Mouse (Mus musculus): ENCODE measurements at regions not wholly inside any gene's neighbourhood (a gene's known extent, or its start where the extent isn't known, plus 50 kb on each side); places are given as distances from the start of the nearest gene placed in this dataset.

DNA sequence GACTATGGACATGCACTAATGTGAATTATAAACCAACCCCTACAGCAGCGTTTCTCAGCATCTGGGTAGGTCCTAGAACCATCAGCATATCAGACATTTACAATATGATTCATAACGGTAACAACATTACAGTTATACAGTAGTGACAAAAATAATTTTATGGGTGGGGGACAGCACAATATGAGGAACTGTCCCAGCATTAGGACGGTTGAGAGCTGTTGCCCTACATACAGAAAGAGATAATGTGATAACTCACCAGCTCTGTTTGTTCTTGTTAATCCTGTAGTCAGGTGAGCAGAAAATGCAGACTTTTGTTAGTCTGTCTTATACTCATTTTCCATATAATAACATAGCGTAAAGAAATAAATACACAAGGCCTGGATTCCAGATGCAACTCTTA, 319.1 kb downstream of the Elavl2 start:
- no peaks in the 10 kb centered on the region for H3K27me3 ChIP-seq (ENCODE audit: control insufficient read depth, insufficient read depth, low read depth, low read length)
- no peaks in the 10 kb centered on the region for H3K4me1 ChIP-seq (ENCODE audit: control insufficient read depth, low read depth, low read length)
- H3K4me2 ChIP-seq (ENCODE audit: low read depth, low read length): no peak overlapping the region
- H3K4me3 ChIP-seq (ENCODE audit: low read depth, low read length): no peak overlapping the region
- ATAC-seq (ENCODE audit: low read depth): no peak
- no peaks in the 10 kb centered on the region for H3K9me3 ChIP-seq (replicated peaks; ENCODE audit: control insufficient read depth, low read length)
- 55% methylated on average over 4 of the region's 4 CpGs for whole genome bisulfite sequencing (ENCODE audit: insufficient replicate concordance)
- H3K27ac ChIP-seq (ENCODE audit: low read length): no peak overlapping the region
- H3K36me3 ChIP-seq (ENCODE audit: control insufficient read depth, insufficient read depth): no peaks in the 10 kb centered on the region
- H3K9ac ChIP-seq (ENCODE audit: low read depth, low read length): no peak overlapping the region

DNA sequence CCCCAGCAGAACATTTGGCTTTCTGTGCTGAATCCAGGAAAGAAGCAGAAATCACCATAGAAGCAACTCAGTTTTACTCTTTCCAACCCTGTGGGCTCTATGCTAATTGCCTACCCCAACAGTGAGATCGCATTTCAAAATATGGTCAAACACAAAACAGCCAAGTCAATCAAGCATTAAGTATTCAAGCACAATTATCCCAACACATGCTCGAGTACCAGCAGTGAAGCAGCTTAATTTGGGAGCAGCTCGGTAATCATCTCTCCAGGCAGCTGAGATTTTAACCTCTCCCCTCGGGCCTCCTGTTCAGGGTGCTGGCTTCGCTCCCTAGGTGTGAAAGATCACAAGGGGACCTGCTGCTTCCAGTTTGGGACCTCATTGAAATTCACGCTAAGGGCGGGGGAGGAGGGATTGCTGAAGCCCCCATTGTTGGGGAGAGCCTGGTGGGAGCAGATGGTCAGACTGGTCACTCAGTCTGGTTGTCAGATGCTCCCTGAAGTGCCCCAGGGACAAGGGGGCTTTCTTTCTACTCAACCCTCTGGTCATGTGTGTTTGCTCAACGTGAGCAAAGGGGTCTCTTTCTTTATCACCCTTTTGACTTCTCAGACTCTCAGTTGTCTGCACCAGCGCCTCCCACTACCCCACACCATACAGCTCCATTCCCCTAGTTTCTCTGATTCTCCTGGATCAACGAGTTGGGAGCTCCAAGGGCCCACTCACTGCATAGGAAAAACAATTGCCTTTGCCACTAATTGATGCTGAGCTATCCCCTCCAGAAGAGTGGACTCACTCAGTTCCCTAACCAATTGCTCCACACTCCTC, 319.8 kb downstream of the Elavl2 start:
- H3K36me3 ChIP-seq (ENCODE audit: control insufficient read depth, insufficient read depth): no peaks in the 10 kb centered on the region
- H3K9ac ChIP-seq (ENCODE audit: low read depth, low read length): no peak overlapping the region
- no peaks in the 10 kb centered on the region for H3K9me3 ChIP-seq (replicated peaks; ENCODE audit: control insufficient read depth, low read length)
- no peaks in the 10 kb centered on the region for H3K27me3 ChIP-seq (ENCODE audit: control insufficient read depth, insufficient read depth, low read depth, low read length)
- no peaks in the 10 kb centered on the region for H3K4me1 ChIP-seq (ENCODE audit: control insufficient read depth, low read depth, low read length)
- no peak for ATAC-seq (ENCODE audit: low read depth)
- H3K4me3 ChIP-seq (ENCODE audit: low read depth, low read length): no peak overlapping the region
- WGBS (ENCODE audit: insufficient replicate concordance): 32% methylated on average over 10 of the region's 10 CpGs
- H3K27ac ChIP-seq (ENCODE audit: low read length): no peak overlapping the region
- H3K4me2 ChIP-seq (ENCODE audit: low read depth, low read length): no peak overlapping the region

DNA sequence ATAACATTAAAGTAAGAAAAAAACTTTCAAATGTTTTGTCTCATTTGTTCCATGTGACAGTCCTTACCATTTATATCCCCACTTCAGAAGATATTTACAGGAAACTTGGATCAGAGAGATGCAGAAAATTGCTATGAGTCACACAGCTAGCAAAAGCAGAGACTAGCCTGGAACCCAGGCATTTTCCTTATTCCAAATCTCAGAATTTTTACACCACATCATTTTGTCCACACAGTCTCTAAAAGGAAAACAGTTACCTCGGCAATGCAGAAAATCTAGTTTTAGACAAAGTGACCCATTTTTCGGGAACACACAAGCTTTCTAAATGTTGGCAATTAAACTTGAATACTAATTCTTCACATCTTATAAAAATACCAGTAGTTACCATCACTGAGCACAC, 329.3 kb downstream of the Elavl2 start:
- no peak overlapping the region for H3K9ac ChIP-seq (ENCODE audit: low read depth, low read length)
- H3K9me3 ChIP-seq (replicated peaks; ENCODE audit: control insufficient read depth, low read length): no peaks in the 10 kb centered on the region
- 58% methylated on average over 2 of the region's 2 CpGs for whole genome bisulfite sequencing (ENCODE audit: insufficient replicate concordance)
- no peaks in the 10 kb centered on the region for H3K4me1 ChIP-seq (ENCODE audit: control insufficient read depth, low read depth, low read length)
- H3K4me2 ChIP-seq (ENCODE audit: low read depth, low read length): no peak overlapping the region
- no peaks in the 10 kb centered on the region for H3K36me3 ChIP-seq (ENCODE audit: control insufficient read depth, insufficient read depth)
- H3K27me3 ChIP-seq (ENCODE audit: control insufficient read depth, insufficient read depth, low read depth, low read length): no peaks in the 10 kb centered on the region
- H3K27ac ChIP-seq (ENCODE audit: low read length): no peak overlapping the region
- ATAC-seq (ENCODE audit: low read depth): no peak
- no peak overlapping the region for H3K4me3 ChIP-seq (ENCODE audit: low read depth, low read length)

DNA sequence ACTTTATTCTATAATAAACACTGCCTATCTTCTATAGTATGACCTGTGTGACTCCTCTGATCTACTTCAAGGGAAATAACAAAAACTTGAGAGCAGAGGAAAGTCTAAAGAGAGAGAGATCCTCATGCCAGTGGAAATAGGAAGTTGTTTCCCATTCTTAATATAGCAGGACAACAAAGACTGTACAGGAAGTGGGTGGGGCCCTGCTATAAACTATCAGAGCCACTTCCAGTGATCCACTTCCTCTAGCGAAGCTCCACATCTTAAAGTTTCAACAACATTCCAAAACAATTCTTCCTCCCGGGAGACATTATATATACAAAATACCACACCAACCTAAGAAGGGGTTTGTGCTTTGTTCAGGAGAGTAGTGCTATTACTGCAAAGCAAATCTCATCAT, 339.7 kb downstream of the Elavl2 start:
- ATAC-seq (ENCODE audit: low read depth): no peak
- Histone ChIP-seq H3K9me3 (replicated peaks; ENCODE audit: control insufficient read depth, low read length) (no peaks in the 10 kb centered on the region), H3K4me2 (ENCODE audit: low read depth, low read length) (no peak overlapping the region)

DNA sequence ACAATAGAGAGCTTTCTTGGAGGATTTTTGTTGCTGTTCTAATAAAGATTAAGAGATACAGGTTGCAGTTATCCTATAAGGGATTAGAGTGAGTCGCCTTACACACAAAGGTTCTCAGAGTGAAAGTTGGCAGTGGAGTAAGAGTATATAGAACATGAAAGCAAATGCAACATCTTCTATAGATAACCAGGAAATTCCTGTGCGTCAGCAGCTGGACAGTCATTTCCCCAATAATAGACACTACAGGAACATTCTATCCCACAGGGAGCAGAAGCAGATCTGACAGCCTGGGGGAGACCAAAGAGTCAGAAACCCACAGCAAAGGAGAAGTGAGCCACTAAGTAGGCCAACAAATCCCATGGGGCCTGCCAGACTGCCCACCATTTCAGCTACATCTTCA, 348.7 kb downstream of the Elavl2 start:
- WGBS (ENCODE audit: insufficient replicate concordance): 56% methylated on average over 2 of the region's 2 CpGs

More for the DNA sequence above, 339.7 kb downstream of the Elavl2 start:
- Histone ChIP-seq H3K27me3 (ENCODE audit: control insufficient read depth, insufficient read depth, low read depth, low read length) (no peaks in the 10 kb centered on the region), H3K27ac (ENCODE audit: low read length) (no peak overlapping the region), H3K4me1 (ENCODE audit: control insufficient read depth, low read depth, low read length) (no peaks in the 10 kb centered on the region), H3K36me3 (ENCODE audit: control insufficient read depth, insufficient read depth) (no peaks in the 10 kb centered on the region), H3K4me3 (ENCODE audit: low read depth, low read length) (no peak overlapping the region), H3K9ac (ENCODE audit: low read depth, low read length) (no peak overlapping the region)
- 28% methylated on average over 2 of the region's 2 CpGs for WGBS (ENCODE audit: insufficient replicate concordance)

DNA sequence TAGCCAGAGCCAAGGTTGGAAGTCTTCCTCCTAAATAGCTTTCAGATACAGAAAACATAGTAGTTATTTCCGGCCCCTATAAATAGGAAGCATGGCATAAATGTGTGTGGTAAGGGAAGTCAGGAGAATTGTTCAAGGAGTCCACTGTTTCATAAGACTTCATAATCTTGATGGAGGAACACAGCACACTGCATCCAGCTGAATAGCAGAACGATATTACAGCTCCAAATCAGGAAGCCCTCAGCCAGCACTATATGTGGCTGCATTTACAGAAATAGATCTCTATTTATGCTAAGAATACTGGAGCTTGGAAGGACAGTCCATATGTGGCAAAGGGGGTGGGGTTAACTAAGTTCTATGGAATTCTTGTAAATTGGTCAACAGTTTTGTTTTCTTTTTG, 371.1 kb downstream of the Elavl2 start:
- no peak for ATAC-seq (ENCODE audit: low read depth)
- WGBS (ENCODE audit: insufficient replicate concordance): 56% methylated on average over 2 of the region's 2 CpGs
- Histone ChIP-seq H3K9me3 (replicated peaks; ENCODE audit: control insufficient read depth, low read length) (no peaks in the 10 kb centered on the region), H3K4me3 (ENCODE audit: low read depth, low read length) (no peak overlapping the region), H3K27me3 (ENCODE audit: control insufficient read depth, insufficient read depth, low read depth, low read length) (no peaks in the 10 kb centered on the region), H3K36me3 (ENCODE audit: control insufficient read depth, insufficient read depth) (no peaks in the 10 kb centered on the region), H3K27ac (ENCODE audit: low read length) (no peak overlapping the region), H3K9ac (ENCODE audit: low read depth, low read length) (no peak overlapping the region), H3K4me1 (ENCODE audit: control insufficient read depth, low read depth, low read length) (no peaks in the 10 kb centered on the region), H3K4me2 (ENCODE audit: low read depth, low read length) (no peak overlapping the region)

More for the DNA sequence above, 348.7 kb downstream of the Elavl2 start:
- no peaks in the 10 kb centered on the region for H3K9me3 ChIP-seq (replicated peaks; ENCODE audit: control insufficient read depth, low read length)
- no peak overlapping the region for H3K9ac ChIP-seq (ENCODE audit: low read depth, low read length)
- no peak overlapping the region for H3K27ac ChIP-seq (ENCODE audit: low read length)
- H3K4me1 ChIP-seq (ENCODE audit: control insufficient read depth, low read depth, low read length): no peaks in the 10 kb centered on the region
- no peak overlapping the region for H3K4me3 ChIP-seq (ENCODE audit: low read depth, low read length)
- H3K27me3 ChIP-seq (ENCODE audit: control insufficient read depth, insufficient read depth, low read depth, low read length): no peaks in the 10 kb centered on the region
- no peaks in the 10 kb centered on the region for H3K36me3 ChIP-seq (ENCODE audit: control insufficient read depth, insufficient read depth)
- H3K4me2 ChIP-seq (ENCODE audit: low read depth, low read length): no peak overlapping the region
- ATAC-seq (ENCODE audit: low read depth): no peak

DNA sequence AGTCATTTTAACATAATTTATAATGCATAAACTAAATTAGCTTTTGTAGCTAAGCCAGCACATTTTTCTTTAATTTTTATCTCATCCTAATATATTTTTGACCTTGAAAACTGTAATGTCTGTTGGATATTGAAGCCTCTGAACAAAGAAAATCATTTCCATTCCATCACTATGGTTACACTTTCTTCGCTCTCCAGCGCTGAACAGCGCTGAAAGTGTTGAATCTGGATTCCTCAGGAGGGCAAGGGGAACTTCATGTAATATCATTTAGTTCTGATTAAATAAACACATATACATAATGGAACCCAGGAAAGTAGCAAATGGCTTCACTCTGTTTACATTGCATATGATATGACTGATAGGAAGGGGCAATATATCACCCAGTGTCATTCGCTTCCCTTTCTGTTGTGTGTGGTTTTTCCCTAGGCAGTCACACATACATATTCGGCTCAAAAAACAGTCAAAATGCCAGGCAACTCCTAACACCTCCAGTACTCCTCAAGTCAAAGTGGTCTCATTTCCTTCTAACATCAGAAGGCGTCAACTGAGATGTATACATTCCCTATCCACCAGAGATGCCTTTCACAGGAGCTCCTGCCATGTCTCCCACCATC, 372.5 kb downstream of the Elavl2 start:
- ATAC-seq (ENCODE audit: low read depth): no peak
- Histone ChIP-seq H3K4me3 (ENCODE audit: low read depth, low read length) (no peak overlapping the region), H3K4me1 (ENCODE audit: control insufficient read depth, low read depth, low read length) (no peaks in the 10 kb centered on the region), H3K4me2 (ENCODE audit: low read depth, low read length) (no peak overlapping the region), H3K9ac (ENCODE audit: low read depth, low read length) (no peak overlapping the region), H3K27ac (ENCODE audit: low read length) (no peak overlapping the region), H3K36me3 (ENCODE audit: control insufficient read depth, insufficient read depth) (no peaks in the 10 kb centered on the region), H3K27me3 (ENCODE audit: control insufficient read depth, insufficient read depth, low read depth, low read length) (no peaks in the 10 kb centered on the region), H3K9me3 (replicated peaks; ENCODE audit: control insufficient read depth, low read length) (no peaks in the 10 kb centered on the region)
- 58% methylated on average over 6 of the region's 6 CpGs for WGBS (ENCODE audit: insufficient replicate concordance)

DNA sequence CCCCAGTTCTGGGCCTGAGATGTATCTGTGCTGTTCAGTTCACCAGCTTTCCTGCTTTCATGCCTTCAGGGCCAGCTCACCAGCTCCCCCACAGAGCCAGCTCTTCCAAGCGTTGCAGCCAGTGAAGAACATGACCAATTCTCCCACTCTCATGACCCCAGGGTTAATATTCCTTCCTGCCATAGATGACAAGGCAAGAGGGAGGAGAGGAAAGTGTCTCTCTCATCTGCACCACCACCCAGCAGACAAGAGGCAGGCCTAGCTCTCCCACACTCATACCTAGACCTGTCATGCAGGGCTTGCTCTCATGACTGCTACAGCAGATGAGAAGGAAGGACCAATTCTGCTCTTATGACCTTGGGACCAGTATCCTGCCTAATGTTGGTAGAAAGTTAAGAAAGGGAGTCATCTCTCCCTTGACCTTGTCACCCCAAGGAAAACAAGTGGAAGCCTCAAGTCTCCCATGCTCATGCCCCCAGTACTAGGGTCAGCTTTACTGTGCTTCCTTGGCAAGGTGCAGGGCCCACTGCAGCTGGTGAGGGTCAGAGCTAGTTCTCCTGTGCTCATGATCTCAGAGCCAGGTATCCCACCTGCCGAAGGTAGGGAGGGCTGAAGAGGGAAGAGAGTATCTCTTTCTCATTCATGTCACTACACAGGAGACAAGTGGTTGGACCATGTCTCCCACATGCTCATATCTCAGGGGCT, 404.0 kb downstream of the Elavl2 start:
- no peaks in the 10 kb centered on the region for H3K36me3 ChIP-seq (ENCODE audit: control insufficient read depth, insufficient read depth)
- no peak overlapping the region for H3K9ac ChIP-seq (ENCODE audit: low read depth, low read length)
- no peak overlapping the region for H3K4me3 ChIP-seq (ENCODE audit: low read depth, low read length)
- H3K27me3 ChIP-seq (ENCODE audit: control insufficient read depth, insufficient read depth, low read depth, low read length): no peaks in the 10 kb centered on the region
- no peak overlapping the region for H3K4me2 ChIP-seq (ENCODE audit: low read depth, low read length)
- WGBS (ENCODE audit: insufficient replicate concordance): 50% methylated on average over 2 of the region's 2 CpGs
- no peak for ATAC-seq (ENCODE audit: low read depth)
- H3K9me3 ChIP-seq (replicated peaks; ENCODE audit: control insufficient read depth, low read length): no peaks in the 10 kb centered on the region
- H3K4me1 ChIP-seq (ENCODE audit: control insufficient read depth, low read depth, low read length): no peaks in the 10 kb centered on the region
- no peak overlapping the region for H3K27ac ChIP-seq (ENCODE audit: low read length)

DNA sequence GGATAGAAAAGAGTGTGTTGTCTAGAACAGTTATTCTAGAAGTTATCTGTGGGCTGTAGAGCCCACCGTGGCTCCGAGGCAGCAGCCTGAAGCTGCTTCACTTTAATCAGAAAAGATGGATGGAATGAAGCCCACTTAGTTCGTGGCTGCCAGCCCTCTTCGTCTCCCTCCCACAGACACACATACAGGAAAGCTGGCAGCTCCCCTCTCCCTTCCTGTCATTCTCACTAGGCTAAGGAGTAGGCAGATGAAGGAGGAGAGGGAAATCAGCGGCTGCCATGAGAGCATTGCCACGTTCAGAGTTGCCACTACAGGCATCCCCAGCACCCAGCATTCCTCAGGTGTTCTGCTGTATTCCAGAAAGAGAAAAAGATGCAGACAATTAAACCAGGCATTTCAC, 435.9 kb downstream of the Elavl2 start:
- no peak overlapping the region for H3K4me3 ChIP-seq (ENCODE audit: low read depth, low read length)
- no peaks in the 10 kb centered on the region for H3K27me3 ChIP-seq (ENCODE audit: control insufficient read depth, insufficient read depth, low read depth, low read length)
- no peaks in the 10 kb centered on the region for H3K9me3 ChIP-seq (replicated peaks; ENCODE audit: control insufficient read depth, low read length)
- WGBS (ENCODE audit: insufficient replicate concordance): 41% methylated on average over 6 of the region's 6 CpGs
- H3K27ac ChIP-seq (ENCODE audit: low read length): no peak overlapping the region
- H3K9ac ChIP-seq (ENCODE audit: low read depth, low read length): no peak overlapping the region
- H3K4me1 ChIP-seq (ENCODE audit: control insufficient read depth, low read depth, low read length): no peaks in the 10 kb centered on the region
- H3K36me3 ChIP-seq (ENCODE audit: control insufficient read depth, insufficient read depth): no peaks in the 10 kb centered on the region
- ATAC-seq (ENCODE audit: low read depth): no peak
- no peak overlapping the region for H3K4me2 ChIP-seq (ENCODE audit: low read depth, low read length)

All from liver, embryonic 16.5 days (tissue).